Mouse (Mus musculus) thymus, postnatal 36 days (tissue): ENCODE results near the gene Kif5a.
A peak's percentile ranks its signal among the peaks of the same experiment; 100 is the strongest.

ENCODE experiments used
- DNase-seq, 2 experiments: peaks; one replicate each; pipeline ENCODE4 v3.0.0; 2022; ENCODE audit warnings: mixed read lengths in 2 of 2

The Kif5a gene

GRCm38 (mm10) chr10:127190398-127191190 is 72.6 kb downstream of the Kif5a start:
- DNase-seq: peak in 1 of 2 experiments; percentile 3

- peak; percentile 5 to 30 for DNase-seq
Observed at GRCm38 (mm10) chr10:127189651-127190381, 73.3 kb downstream of the Kif5a start, which contains the start of gene Arhgef25. Gene Arhgef25 (minus strand): TSS chr10:127190083.

- DNase-seq: peak; percentile 1 to 4
Observed at GRCm38 (mm10) chr10:127189116-127189650, 74.0 kb downstream of the Kif5a start.

GRCm38 (mm10) chr10:127188465-127189115 is 74.6 kb downstream of the Kif5a start:
- DNase-seq: peak; percentile 4 to 27

- peak in 1 of 2 experiments; percentile 4 for DNase-seq
Observed at GRCm38 (mm10) chr10:127188079-127188453, 75.1 kb downstream of the Kif5a start.

GRCm38 (mm10) chr10:127187371-127188078 is 75.6 kb downstream of the Kif5a start:
- peak in 1 of 2 experiments; percentile 3 for DNase-seq

GRCm38 (mm10) chr10:127186451-127186850 is 76.7 kb downstream of the Kif5a start:
- peak in 1 of 2 experiments; percentile 2 for DNase-seq

- DNase-seq: peak in 1 of 2 experiments; percentile 3
Observed at GRCm38 (mm10) chr10:127185506-127185905, 77.6 kb downstream of the Kif5a start.

- DNase-seq: peak; percentile 14 to 27
Observed at GRCm38 (mm10) chr10:127185101-127185500, 78.0 kb downstream of the Kif5a start.

- peak; percentile 4 to 43 for DNase-seq
Observed at GRCm38 (mm10) chr10:127183759-127184158, 79.4 kb downstream of the Kif5a start.

GRCm38 (mm10) chr10:127182624-127183023 is 80.5 kb downstream of the Kif5a start:
- DNase-seq: no peak

GRCm38 (mm10) chr10:127181566-127181965 is 81.6 kb downstream of the Kif5a start:
- DNase-seq: no peak

GRCm38 (mm10) chr10:127180695-127181047 is 82.5 kb downstream of the Kif5a start:
- DNase-seq: no peak

GRCm38 (mm10) chr10:127179871-127180694 is 83.1 kb downstream of the Kif5a start, which contains the start of gene Slc26a10:
Gene Slc26a10 (minus strand): TSS chr10:127180645.
- DNase-seq: peak; percentile 21 to 49

- DNase-seq: peak; percentile 4 to 17
Observed at GRCm38 (mm10) chr10:127178286-127179027, 84.7 kb downstream of the Kif5a start.

- peak; percentile 44 to 54 for DNase-seq
Observed at GRCm38 (mm10) chr10:127177719-127178118, 85.4 kb downstream of the Kif5a start.

- DNase-seq: peak in 1 of 2 experiments; percentile 4
Observed at GRCm38 (mm10) chr10:127177235-127177634, 85.9 kb downstream of the Kif5a start.

- peak in 1 of 2 experiments; percentile 12 for DNase-seq
Observed at GRCm38 (mm10) chr10:127176756-127177155, 86.4 kb downstream of the Kif5a start.

GRCm38 (mm10) chr10:127176228-127176627 is 86.9 kb downstream of the Kif5a start:
- no peak for DNase-seq
